Mouse (Mus musculus): ENCODE data around the gene F5.

- no peak for TF ChIP-seq CTCF (IDR thresholded peaks at IDR 0.05; ENCODE audit: low read depth, low read length)
- no peak for TF ChIP-seq EP300 (IDR thresholded peaks at IDR 0.05; ENCODE audit: insufficient read depth, low read depth, low read length)
These were observed 96.3 kb downstream of the F5 start for GRCm38 (mm10) chr1:164247971-164248370.

Data from ES-Bruce4 (cell line).